Mouse (Mus musculus) heart, embryonic 12.5 days (tissue): ENCODE results near the gene Hyls1. TPM values are rescaled to one million over a fixed set of nuclear protein-coding genes. Genes with fewer than 3 reads are reported as not detected.

Source experiments
- ATAC-seq: fragments of 200-750 bp; cut with Nextera tagmentation; 2 replicates; pipeline ENCODE4 v1.8.0; 2017; ENCODE audit warnings: moderate TSS enrichment, moderate library complexity; ENCODE audit not compliant: insufficient number of reproducible peaks, low FRiP score
- H3K27ac ChIP-seq: fragments of 300-500 bp; sonication (generic); 2 replicates; pipeline ENCODE4 v1.5.1; 2016; ENCODE audit warnings: mild to moderate bottlenecking, moderate library complexity; ENCODE audit not compliant: poor library complexity, severe bottlenecking
- H3K27me3 ChIP-seq: fragments of 300-500 bp; sonication (generic); replicated peaks from 2 replicates; pipeline ENCODE4 v1.6.1; 2016; ENCODE audit warnings: mild to moderate bottlenecking, moderate library complexity
- H3K36me3 ChIP-seq: fragments of 300-500 bp; sonication (generic); 2 replicates; pipeline ENCODE4 v1.6.1; 2016; ENCODE audit warnings: mild to moderate bottlenecking, moderate library complexity
- H3K4me1 ChIP-seq: fragments of 300-500 bp; sonication (generic); replicated peaks from 2 replicates; pipeline ENCODE4 v1.6.1; 2016; ENCODE audit warnings: mild to moderate bottlenecking
- H3K4me2 ChIP-seq: fragments of 300-500 bp; sonication (generic); 2 replicates; pipeline ENCODE4 v1.6.1; 2016; ENCODE audit warnings: mild to moderate bottlenecking, moderate library complexity
- H3K4me3 ChIP-seq: fragments of 300-500 bp; sonication (generic); 2 replicates; pipeline ENCODE4 v1.5.1; 2016; ENCODE audit warnings: mild to moderate bottlenecking
- H3K9ac ChIP-seq: fragments of 300-500 bp; sonication (generic); 2 replicates; pipeline ENCODE4 v1.6.1; 2016; ENCODE audit warnings: mild to moderate bottlenecking, moderate library complexity
- H3K9me3 ChIP-seq: fragments of 300-500 bp; sonication (generic); replicated peaks from 2 replicates; pipeline ENCODE4 v1.6.1; 2016; ENCODE audit warnings: mild to moderate bottlenecking, moderate library complexity
- WGBS: fragments of 180-500 bp; shearing (Covaris S2); methylation state at CpG from one replicate; pipeline ENCODE4 v1.1.7; 2016; 5-methylcytosine and 5-hydroxymethylcytosine counted together
- polyA plus RNA-seq: library from polyadenylated mRNA; unstranded; fragments of >200 nt; fragmentation: Nextera tagmentation; extraction: Ambion mirVana; gene quantifications from 2 replicates; pipeline ENCODE4 v1.2.1, GENCODE M21; 2016

Gene Hyls1
- polyA plus RNA-seq, 1 experiment from 2014 or later = 13.6 TPM

- ATAC-seq = peak; percentile 36
- Histone ChIP-seq H3K4me3 (no peak overlapping the region), H3K36me3 (no peaks in the 10 kb centered on the region), H3K9ac (no peak overlapping the region), H3K27ac (0 out of 2 replicates have a peak overlapping the region, but pooled peaks have one; percentile 18), H3K9me3 (no peaks in the 10 kb centered on the region), H3K27me3 (0 out of 2 replicates have a peak, but pooled peaks cover 3% of the 10 kb centered on the region), H3K4me2 (no peak overlapping the region), H3K4me1 (peaks cover 8% of the 10 kb centered on the region; the same call in 1 of the 2 replicates)
- WGBS = 41% methylated on average over 5 of the region's 5 CpGs
These were observed 46.7 kb downstream of the Hyls1 start for GRCm38 (mm10) chr9:35523541-35523940.

GRCm38 (mm10) chr9:35522821-35523515, 47.2 kb downstream of the Hyls1 start:
- ATAC-seq = no peak

GRCm38 (mm10) chr9:35522241-35522640, 48.0 kb downstream of the Hyls1 start:
- Histone ChIP-seq H3K27ac (no peak overlapping the region), H3K9ac (no peak overlapping the region), H3K4me1 (peaks cover 8% of the 10 kb centered on the region; the same call in 1 of the 2 replicates), H3K4me3 (no peak overlapping the region), H3K36me3 (no peaks in the 10 kb centered on the region), H3K4me2 (no peak overlapping the region), H3K9me3 (no peaks in the 10 kb centered on the region), H3K27me3 (0 out of 2 replicates have a peak, but pooled peaks cover 3% of the 10 kb centered on the region)
- ATAC-seq = no peak
- 70% methylated on average over 2 of the region's 2 CpGs for WGBS

More at GRCm38 (mm10) chr9:35522821-35523515, 47.2 kb downstream of the Hyls1 start:
- H3K27me3 ChIP-seq = 0 out of 2 replicates have a peak, but pooled peaks cover 3% of the 10 kb centered on the region
- H3K9me3 ChIP-seq = no peaks in the 10 kb centered on the region
- H3K27ac ChIP-seq = 0 out of 2 replicates have a peak overlapping the region, but pooled peaks have one; percentile 18
- H3K4me1 ChIP-seq = peaks cover 8% of the 10 kb centered on the region; the same call in 1 of the 2 replicates
- no peak overlapping the region for H3K4me3 ChIP-seq
- WGBS = 63% methylated on average over 1 of the region's 1 CpGs
- H3K4me2 ChIP-seq = no peak overlapping the region
- no peak overlapping the region for H3K9ac ChIP-seq
- no peaks in the 10 kb centered on the region for H3K36me3 ChIP-seq

GRCm38 (mm10) chr9:35520631-35521348, 49.4 kb downstream of the Hyls1 start:
- Histone ChIP-seq H3K36me3 (no peaks in the 10 kb centered on the region), H3K27ac (no peak overlapping the region), H3K4me3 (no peak overlapping the region), H3K9me3 (no peaks in the 10 kb centered on the region), H3K9ac (no peak overlapping the region), H3K4me1 (peaks cover 8% of the 10 kb centered on the region; the same call in 1 of the 2 replicates), H3K27me3 (0 out of 2 replicates have a peak, but pooled peaks cover 3% of the 10 kb centered on the region), H3K4me2 (no peak overlapping the region)
- no peak for ATAC-seq
- WGBS = 72% methylated on average over 6 of the region's 6 CpGs

- Histone ChIP-seq H3K27ac (no peak within 1 kb of the TSS), H3K9me3 (no peaks in the 10 kb centered on the region), H3K27me3 (0 out of 2 replicates have a peak, but pooled peaks cover 3% of the 10 kb centered on the region), H3K36me3 (no peaks in the 10 kb centered on the region), H3K4me2 (no peak within 1 kb of the TSS), H3K4me1 (no peaks in the 10 kb centered on the region), H3K4me3 (no peak within 1 kb of the TSS), H3K9ac (no peak within 1 kb of the TSS)
- 70% methylated on average over 3 of the region's 3 CpGs for WGBS
- no peak for ATAC-seq
These were observed 52.0 kb downstream of the Hyls1 start, which contains the start of gene Gm1113 for GRCm38 (mm10) chr9:35518169-35518568. Gm1113 (minus strand) TSS chr9:35518269.

- Histone ChIP-seq H3K4me3 (no peak overlapping the region), H3K9ac (no peak overlapping the region), H3K4me1 (no peaks in the 10 kb centered on the region), H3K36me3 (no peaks in the 10 kb centered on the region), H3K27me3 (0 out of 2 replicates have a peak, but pooled peaks cover 7% of the 10 kb centered on the region), H3K27ac (no peak overlapping the region), H3K4me2 (no peak overlapping the region), H3K9me3 (no peaks in the 10 kb centered on the region)
- ATAC-seq = no peak
- 88% methylated on average over 16 of the region's 16 CpGs for WGBS
These were observed 53.5 kb downstream of the Hyls1 start for GRCm38 (mm10) chr9:35516711-35517110.

GRCm38 (mm10) chr9:35516182-35516581, 54.0 kb downstream of the Hyls1 start:
- H3K9me3 ChIP-seq = no peaks in the 10 kb centered on the region
- no peak overlapping the region for H3K9ac ChIP-seq
- 0 out of 2 replicates have a peak, but pooled peaks cover 7% of the 10 kb centered on the region for H3K27me3 ChIP-seq
- H3K4me2 ChIP-seq = no peak overlapping the region
- H3K4me1 ChIP-seq = no peaks in the 10 kb centered on the region
- no peak overlapping the region for H3K4me3 ChIP-seq
- no peak for ATAC-seq
- 80% methylated on average over 5 of the region's 5 CpGs for WGBS
- H3K36me3 ChIP-seq = no peaks in the 10 kb centered on the region
- no peak overlapping the region for H3K27ac ChIP-seq

GRCm38 (mm10) chr9:35513900-35514299, 56.3 kb downstream of the Hyls1 start:
- 80% methylated on average over 4 of the region's 4 CpGs for WGBS
- ATAC-seq = no peak

More at GRCm38 (mm10) chr9:35513900-35514299, 56.3 kb downstream of the Hyls1 start:
- H3K36me3 ChIP-seq = no peaks in the 10 kb centered on the region
- no peak overlapping the region for H3K9ac ChIP-seq
- H3K4me3 ChIP-seq = no peak overlapping the region
- H3K4me1 ChIP-seq = peaks cover 4% of the 10 kb centered on the region
- no peak overlapping the region for H3K4me2 ChIP-seq
- H3K27ac ChIP-seq = no peak overlapping the region
- H3K27me3 ChIP-seq = 0 out of 2 replicates have a peak, but pooled peaks cover 7% of the 10 kb centered on the region
- H3K9me3 ChIP-seq = no peaks in the 10 kb centered on the region

Other genes with a start within 250 kb of the Hyls1 start
- 7.0 and 8.2 TPM in 2 replicates for gene Cdon, start 149.3 kb downstream of the Hyls1 start, polyA plus RNA-seq
- not detected in 2 replicates for gene Gm1113, start 52.1 kb downstream of the Hyls1 start, polyA plus RNA-seq
- 1.7 and 2.0 TPM in 2 replicates for gene Ddx25, start 11.9 kb downstream of the Hyls1 start, polyA plus RNA-seq
- 12.3 and 14.0 TPM in 2 replicates for gene Pus3, start 11.8 kb downstream of the Hyls1 start, polyA plus RNA-seq
- gene Pate2, start 114 bp downstream of the Hyls1 start, polyA plus RNA-seq = 0.45 and 0.66 TPM in 2 replicates
- gene Pate4, start 41.5 kb upstream of the Hyls1 start, polyA plus RNA-seq = not detected in 2 replicates
- not detected in 2 replicates for gene Pate3, start 77.8 kb upstream of the Hyls1 start, polyA plus RNA-seq
- gene Pate1, start 117.0 kb upstream of the Hyls1 start, polyA plus RNA-seq = not detected in 2 replicates
- not detected in 2 replicates for gene Gm17677, start 170.7 kb upstream of the Hyls1 start, polyA plus RNA-seq
- gene Gm17727, start 207.7 kb upstream of the Hyls1 start, polyA plus RNA-seq = not detected in 2 replicates
- gene Gm27235, start 219.7 kb upstream of the Hyls1 start, polyA plus RNA-seq = not detected in 2 replicates
- gene D730048I06Rik, start 219.7 kb upstream of the Hyls1 start, polyA plus RNA-seq = not detected in 2 replicates